ENCODE assay signal across 11 mouse cellular contexts in genomic region chr2:93286321-93286720, GRCm38 (mm10). TPM values are rescaled to one million over a fixed set of nuclear protein-coding genes. Genes with fewer than 3 reads are reported as not detected.
DNase-seq lines count a peak whose midpoint lies in the region; ATAC-seq lines count a peak whose summit lies in the region.
"Had no signal": no experiment of that assay in that cellular context is flagged by ENCODE, and none has a peak within 500 bp of the region (broad histone marks: within the 10 kb centered on the region; RNA-seq: fewer than 3 reads in every experiment).

No protein-coding gene starts in this region.

- no peaks in the 10 kb centered on the region for H3K27me3 ChIP-seq in embryonic facial prominence, embryonic 11.5 days (ENCODE audit: control insufficient read depth, insufficient read depth, low read length)
- no peaks in the 10 kb centered on the region for H3K27me3 ChIP-seq in hindbrain, embryonic 12.5 days
- H3K27me3 ChIP-seq in midbrain, embryonic 13.5 days = no peaks in the 10 kb centered on the region
- H3K27me3 ChIP-seq: lung, embryonic 15.5 days had no signal

- H3K4me2 ChIP-seq in embryonic facial prominence, embryonic 11.5 days (ENCODE audit: low read depth, low read length) = no peak overlapping the region
- H3K4me2 ChIP-seq in hindbrain, embryonic 12.5 days (replicated peaks) = no peak overlapping the region
- H3K4me2 ChIP-seq in midbrain, embryonic 13.5 days (replicated peaks) = no peak overlapping the region; the same call in 1 of the 2 replicates
- H3K4me2 ChIP-seq: lung, embryonic 15.5 days had no signal

- H3K27ac ChIP-seq in embryonic facial prominence, embryonic 11.5 days (replicated peaks; ENCODE audit: low read depth, low read length) = peak overlapping the region; percentile 17; the same call in 1 of the 2 replicates
- H3K27ac ChIP-seq in hindbrain, embryonic 12.5 days = peak overlapping the region; percentile 92
- peak overlapping the region; percentile 95 for H3K27ac ChIP-seq in midbrain, embryonic 13.5 days
- H3K27ac ChIP-seq: lung, embryonic 15.5 days had no signal

- no peaks in the 10 kb centered on the region for H3K36me3 ChIP-seq in embryonic facial prominence, embryonic 11.5 days (replicated peaks; ENCODE audit: control insufficient read depth, insufficient read depth, low read depth, low read length)
- no peaks in the 10 kb centered on the region for H3K36me3 ChIP-seq in hindbrain, embryonic 12.5 days
- no peaks in the 10 kb centered on the region for H3K36me3 ChIP-seq in midbrain, embryonic 13.5 days
- H3K36me3 ChIP-seq: lung, embryonic 15.5 days had no signal

- H3K4me3 ChIP-seq in embryonic facial prominence, embryonic 11.5 days (ENCODE audit: low read depth, low read length) = no peak overlapping the region
- no peak overlapping the region for H3K4me3 ChIP-seq in hindbrain, embryonic 12.5 days
- H3K4me3 ChIP-seq in midbrain, embryonic 13.5 days (replicated peaks) = no peak overlapping the region
- H3K4me3 ChIP-seq: lung, embryonic 15.5 days had no signal

- H3K9ac ChIP-seq in embryonic facial prominence, embryonic 11.5 days (replicated peaks; ENCODE audit: low read length) = no peak overlapping the region
- no peak overlapping the region for H3K9ac ChIP-seq in hindbrain, embryonic 12.5 days
- peak overlapping the region; percentile 28; the same call in 1 of the 2 replicates for H3K9ac ChIP-seq in midbrain, embryonic 13.5 days (replicated peaks)
- H3K9ac ChIP-seq: lung, embryonic 15.5 days had no signal

- no peaks in the 10 kb centered on the region for H3K9me3 ChIP-seq in embryonic facial prominence, embryonic 11.5 days (replicated peaks; ENCODE audit: control insufficient read depth, low read length)
- no peaks in the 10 kb centered on the region for H3K9me3 ChIP-seq in hindbrain, embryonic 12.5 days (replicated peaks)
- H3K9me3 ChIP-seq in midbrain, embryonic 13.5 days = no peaks in the 10 kb centered on the region
- H3K9me3 ChIP-seq: lung, embryonic 15.5 days had no signal

- WGBS in embryonic facial prominence, embryonic 11.5 days = 52% methylated on average over 1 of the region's 2 CpGs
- WGBS in hindbrain, embryonic 12.5 days = 46% methylated on average over 1 of the region's 2 CpGs
- WGBS in midbrain, embryonic 13.5 days = 32% methylated on average over 2 of the region's 2 CpGs

- ATAC-seq in embryonic facial prominence, embryonic 11.5 days (replicated peaks; ENCODE audit: insufficient number of reproducible peaks, low FRiP score, low TSS enrichment, low read depth) = no peak
- ATAC-seq in hindbrain, embryonic 12.5 days (ENCODE audit: low FRiP score) = peak; percentile 13; the same call in 1 of the 2 replicates
- ATAC-seq in midbrain, embryonic 13.5 days = peak; percentile 41
- ATAC-seq in activated CD4-positive, CD25-positive, alpha-beta regulatory T cell, adult 4 months = no peak

- H3K4me1 ChIP-seq in embryonic facial prominence, embryonic 11.5 days (ENCODE audit: control insufficient read depth, insufficient read depth, low read length) = peaks cover 8% of the 10 kb centered on the region; the same call in 1 of the 2 replicates
- H3K4me1 ChIP-seq in hindbrain, embryonic 12.5 days = peaks cover 95% of the 10 kb centered on the region
- H3K4me1 ChIP-seq in midbrain, embryonic 13.5 days (replicated peaks) = peaks cover 99% of the 10 kb centered on the region

- peak; percentile 31 for DNase-seq in brain, adult 2 months (ENCODE audit: low read depth, low spot score)
- no peak for DNase-seq in embryonic facial prominence, embryonic 11.5 days (ENCODE audit: low spot score)
- DNase-seq in layer of hippocampus, adult 9-10 months (ENCODE audit: low spot score) = no peak
- no peak for DNase-seq in right cerebral cortex, postnatal 25 days
- DNase-seq: cerebellum, postnatal 14 days; heart, adult 11 months; kidney, adult 11 months had no signal

RNA-seq across cellular contexts. Expression of gene Tspan18, which starts 48.0 kb away (rescaled TPM):
- polyA plus RNA-seq in embryonic facial prominence, embryonic 11.5 days (2014; fragmentation: Nextera tagmentation; extraction: Ambion mirVana) = 21.6 and 26.2 TPM in 2 replicates
- 34.2 and 39.0 TPM in 2 replicates for polyA plus RNA-seq in hindbrain, embryonic 12.5 days (2016; fragmentation: Nextera tagmentation; extraction: Ambion mirVana)
- polyA plus RNA-seq in midbrain, embryonic 13.5 days (2015; fragmentation: Nextera tagmentation; extraction: Ambion mirVana) = 24.9 and 31.2 TPM in 2 replicates
- polyA plus RNA-seq in activated CD4-positive, CD25-positive, alpha-beta regulatory T cell, adult 4 months (2017; shearing (Covaris generic)) = under 1 TPM in 1 of 2 experiments, not detected in 1; 0.54 TPM

Comparison
In these comparisons a context has a peak if more than half of its experiments do, and no peak if none do; other contexts are left out.
1. ATAC-seq: peak in hindbrain, embryonic 12.5 days (single experiment) and midbrain, embryonic 13.5 days (single experiment); none in embryonic facial prominence, embryonic 11.5 days (single experiment) and activated CD4-positive, CD25-positive, alpha-beta regulatory T cell, adult 4 months (single experiment).
2. H3K27ac ChIP-seq: peak in every context shown above with its lines; median percentile 95 in midbrain, embryonic 13.5 days; 92 in hindbrain, embryonic 12.5 days; 17 in embryonic facial prominence, embryonic 11.5 days.
3. RNA of gene Tspan18, which starts 48.0 kb away (polyA plus RNA-seq): 34.2 to 39.0 TPM in hindbrain, embryonic 12.5 days, 24.9 to 31.2 TPM in midbrain, embryonic 13.5 days and 21.6 to 26.2 TPM in embryonic facial prominence, embryonic 11.5 days; 0.54 TPM in activated CD4-positive, CD25-positive, alpha-beta regulatory T cell, adult 4 months; every median in the first group is over 10 times any median in the second.